Mouse (Mus musculus) CH12.LX (cell line): Measurements from ENCODE around the gene Hk2.
"Not testable (repeated sequence)": the region's sequence is repeated elsewhere in the genome, so short reads cannot be mapped to it uniquely, and the experiment has no call there.

Experiments used
- CHD2 ChIP-seq: IDR thresholded peaks from 2 replicates; pipeline ENCODE4 v1.6.1; 2011; ENCODE audit warnings: low read length, improper control_type of control experiment
- CTCF ChIP-seq, 2 experiments: IDR thresholded peaks in 1 of 2; conservative IDR thresholded peaks in 1 of 2; 2 replicates each; pipeline ENCODE4 v1.5.1; 2011 to 2012; ENCODE audit warnings: low read depth in 2 of 2, low read length in 2 of 2, improper control_type of control experiment in 1 of 2, inconsistent platforms in 1 of 2, mild to moderate bottlenecking in 1 of 2, moderate library complexity in 1 of 2
- E2F4 ChIP-seq: IDR thresholded peaks from 2 replicates; pipeline ENCODE4 v1.6.1; 2011; ENCODE audit warnings: low read depth, low read length, improper control_type of control experiment; ENCODE audit not compliant: insufficient replicate concordance
- EP300 ChIP-seq: IDR thresholded peaks from 2 replicates; pipeline ENCODE4 v1.6.1; 2011; ENCODE audit warnings: low read length, improper control_type of control experiment
- HCFC1 ChIP-seq: IDR thresholded peaks from 2 replicates; pipeline ENCODE4 v1.6.1; 2012; ENCODE audit warnings: low read depth, mild to moderate bottlenecking, inconsistent platforms, low read length, improper control_type of control experiment
- KAT2A ChIP-seq: IDR thresholded peaks from 2 replicates; pipeline ENCODE4 v1.6.1; 2012; ENCODE audit warnings: low read length, improper control_type of control experiment, inconsistent platforms; ENCODE audit not compliant: insufficient replicate concordance
- MAFK ChIP-seq: IDR thresholded peaks from 2 replicates; pipeline ENCODE4 v1.6.1; 2011; ENCODE audit warnings: low read length, improper control_type of control experiment; ENCODE audit not compliant: insufficient replicate concordance
- MAX ChIP-seq: IDR thresholded peaks from 2 replicates; pipeline ENCODE4 v1.6.1; 2011; ENCODE audit warnings: low read length, improper control_type of control experiment
- MYC ChIP-seq: IDR thresholded peaks from 2 replicates; pipeline ENCODE4 v1.6.1; 2011; ENCODE audit warnings: low read depth, mild to moderate bottlenecking, improper control_type of control experiment, low read length
- POLR2A ChIP-seq: IDR thresholded peaks from 2 replicates; pipeline ENCODE4 v1.6.1; 2011; ENCODE audit warnings: low read depth, mild to moderate bottlenecking, improper control_type of control experiment, low read length
- POLR2AphosphoS2 ChIP-seq: IDR thresholded peaks from 2 replicates; pipeline ENCODE4 v1.6.1; 2011; ENCODE audit warnings: low read depth, low read length, improper control_type of control experiment
- SMC3 ChIP-seq: IDR thresholded peaks from 2 replicates; pipeline ENCODE4 v1.6.1; 2011; ENCODE audit warnings: low read depth, low read length, improper control_type of control experiment

GRCm38 (mm10) chr6:82688586-82688985, 85.7 kb downstream of the Hk2 start:
- not testable (repeated sequence) for TF ChIP-seq CTCF (conservative IDR thresholded peaks at IDR 0.05 in 1 of 2, IDR thresholded peaks at IDR 0.05 in 1 of 2; ENCODE audit: low read depth in 2 of 2, low read length in 2 of 2); POLR2A; MYC; EP300; MAX; E2F4; HCFC1; KAT2A; SMC3; CHD2; MAFK; POLR2AphosphoS2
